Mouse (Mus musculus) cerebellum, postnatal 10 days (tissue): ENCODE data around the gene Clcn6.

Experiments
- DNase-seq, 2 experiments: peaks; one replicate each; pipeline ENCODE4 v3.0.0; 2021; ENCODE audit warnings: mixed read lengths in 2 of 2

Clcn6 gene

DNA sequence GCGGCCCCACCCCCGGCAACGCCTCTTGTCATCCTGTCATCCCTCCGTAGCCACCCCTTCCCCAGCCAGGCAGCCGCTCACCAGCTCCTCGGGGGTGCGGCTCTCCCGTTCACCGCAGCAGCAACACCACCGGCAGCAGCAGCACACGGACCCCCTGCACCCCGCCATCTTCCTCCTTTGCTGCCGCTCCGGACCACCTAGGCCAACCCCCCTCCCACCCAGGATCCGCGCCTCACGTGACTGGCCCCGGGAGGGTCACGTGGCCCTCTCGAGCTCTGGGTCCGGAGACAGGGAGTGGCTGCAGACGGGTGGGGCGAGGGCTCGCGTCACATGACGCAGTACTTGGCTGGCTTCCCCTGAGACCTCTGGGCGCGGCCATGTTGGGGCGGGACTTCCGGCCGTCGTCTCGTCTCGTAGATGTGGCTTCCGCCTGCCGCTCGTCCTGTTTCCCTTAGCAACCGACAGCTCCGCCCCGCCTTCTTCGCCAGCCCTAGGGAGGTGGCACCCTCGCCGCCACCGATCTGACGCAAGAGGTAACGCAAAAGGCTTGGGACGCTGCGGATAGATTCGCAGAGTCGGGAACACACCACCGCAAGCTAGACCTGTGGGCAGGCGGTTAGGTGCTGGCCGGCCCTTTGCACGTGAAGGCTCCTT, at the start of gene Clcn6, which contains the start of gene Mthfr:
TSS of gene Clcn6 (minus strand) at position 222 of the 654 bp plus-strand sequence.
TSS of gene Mthfr (plus strand) at position 478 of the 654 bp plus-strand sequence.
- peak; percentile 100 for DNase-seq

DNA sequence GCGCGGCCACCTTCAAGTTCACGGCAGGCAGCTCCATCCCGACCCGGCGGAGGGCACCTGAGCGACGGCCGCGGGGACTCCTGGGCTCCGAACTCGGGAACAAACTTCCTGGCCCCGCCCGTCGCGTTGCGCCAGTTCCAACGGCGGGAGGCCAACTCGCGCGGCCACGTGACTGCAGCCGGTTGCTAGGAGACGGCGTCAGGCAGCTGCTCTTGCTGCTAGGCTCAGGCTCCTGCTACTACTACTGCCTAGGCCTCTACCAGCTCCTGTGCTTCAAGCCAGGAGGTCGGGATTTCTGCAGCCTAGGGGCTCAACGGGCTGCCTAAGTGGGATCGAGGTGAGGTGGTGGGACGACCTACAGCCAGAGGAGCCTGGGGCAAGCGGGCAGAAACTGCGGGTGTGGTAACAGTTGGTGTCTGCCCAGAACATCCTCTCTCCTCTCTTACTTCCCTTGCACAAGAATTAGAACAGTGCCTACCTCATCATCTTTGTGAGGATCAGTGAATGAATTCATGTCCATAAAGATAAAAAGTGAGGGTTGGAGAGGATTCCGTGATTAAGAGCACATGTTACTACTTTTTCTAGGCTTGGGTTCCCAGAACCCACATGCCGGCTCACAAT, 49.4 kb upstream of the Clcn6 start, which contains the start of gene Agtrap:
TSS of gene Agtrap (minus strand) at position 125 of the 621 bp plus-strand sequence.
- DNase-seq: peak; percentile 97

DNA sequence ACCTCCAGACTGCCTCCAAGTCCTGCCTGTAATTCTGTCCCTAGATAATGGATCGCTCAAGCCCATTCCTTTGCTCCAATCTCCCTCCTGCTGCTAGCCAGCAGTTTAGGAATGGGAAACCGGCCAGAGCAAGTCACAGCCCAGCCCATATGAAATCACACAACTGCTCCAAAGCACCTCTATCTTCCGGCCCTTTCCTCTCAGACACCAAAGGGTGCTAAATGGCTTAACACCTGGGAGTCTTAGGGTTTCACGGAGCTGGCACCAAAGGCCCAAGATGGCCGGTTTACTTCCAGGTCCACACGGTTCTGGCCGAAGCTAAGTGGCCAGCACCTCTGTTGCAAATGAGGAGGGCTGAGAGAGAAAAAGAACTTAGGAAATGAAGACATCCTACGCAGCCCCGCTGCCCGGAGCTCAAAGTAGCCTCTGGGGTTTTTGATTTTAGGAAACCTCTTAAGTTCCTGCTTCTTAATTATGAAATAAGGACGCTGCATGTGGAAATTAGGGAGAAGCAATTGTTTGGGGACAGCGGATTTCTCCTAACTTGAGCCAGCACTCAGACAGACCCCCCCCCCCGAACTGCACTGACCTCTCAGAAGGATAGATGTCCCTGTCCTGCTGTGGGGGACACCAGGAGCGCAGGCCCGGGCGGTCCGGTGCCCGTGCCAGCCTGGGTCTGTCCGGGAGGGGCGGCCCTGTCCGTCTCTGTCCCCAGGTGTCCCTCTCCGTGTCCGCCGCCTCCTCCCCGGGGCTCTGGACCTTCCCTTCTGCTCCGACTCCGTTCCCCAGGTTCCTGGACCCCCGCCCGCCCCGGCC, 48.7 kb upstream of the Clcn6 start:
- DNase-seq: no peak

DNA sequence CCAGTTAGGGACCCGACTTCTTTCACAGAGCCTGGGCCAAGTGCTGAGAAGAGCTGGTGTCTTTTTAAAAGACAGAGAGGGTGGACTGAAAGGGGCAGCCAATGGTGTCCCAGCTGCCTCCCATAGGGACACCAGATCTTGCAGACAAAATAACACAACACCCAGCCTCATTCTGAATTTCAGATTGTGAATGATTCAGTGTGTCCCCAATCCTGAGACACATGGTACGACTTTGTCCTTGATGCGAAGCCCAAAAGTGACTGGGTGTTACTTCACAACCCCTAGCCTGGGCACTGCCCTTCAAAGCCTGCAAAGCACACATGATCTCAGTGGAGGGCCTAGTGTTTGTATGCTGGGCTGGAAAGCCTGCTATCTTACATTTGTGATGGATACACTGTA, 47.3 kb upstream of the Clcn6 start:
- no peak for DNase-seq

DNA sequence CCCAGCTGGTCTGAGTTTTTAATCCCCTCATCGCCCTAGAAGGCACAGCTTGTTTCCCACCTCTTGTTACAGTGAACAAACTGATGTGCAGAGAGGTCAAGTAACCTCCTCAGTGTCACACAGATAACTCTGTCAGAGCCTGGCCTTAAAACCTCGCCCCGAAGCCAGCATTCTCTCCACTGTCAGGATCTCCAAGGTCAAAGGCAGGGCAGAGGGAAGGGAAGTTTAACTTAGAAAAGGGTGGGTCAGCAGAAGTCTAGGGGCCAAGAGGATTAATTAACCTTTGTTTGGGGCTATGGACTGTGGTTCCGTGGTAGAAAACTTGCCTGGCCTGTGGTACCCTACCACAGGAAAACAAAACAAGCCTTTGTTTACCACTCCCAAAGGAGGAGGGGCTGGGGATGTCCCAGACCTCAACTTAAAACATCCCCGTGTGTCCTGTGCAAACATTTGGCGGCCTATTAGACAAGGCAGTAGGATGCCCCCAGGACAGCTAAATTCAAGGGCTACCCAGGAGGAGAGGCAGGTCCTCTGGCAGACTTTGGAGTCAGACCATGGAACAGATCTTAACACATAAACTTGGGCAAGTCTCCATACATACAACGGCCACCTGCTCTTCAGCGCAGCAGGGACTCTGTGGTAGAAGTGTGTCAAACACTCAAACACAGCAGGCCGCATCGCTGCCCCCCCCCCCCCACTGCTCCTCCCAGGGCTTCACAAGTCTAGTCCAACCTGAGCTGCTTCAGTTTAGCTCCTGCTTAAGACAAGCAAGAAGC, 46.7 kb upstream of the Clcn6 start:
- no peak for DNase-seq

DNA sequence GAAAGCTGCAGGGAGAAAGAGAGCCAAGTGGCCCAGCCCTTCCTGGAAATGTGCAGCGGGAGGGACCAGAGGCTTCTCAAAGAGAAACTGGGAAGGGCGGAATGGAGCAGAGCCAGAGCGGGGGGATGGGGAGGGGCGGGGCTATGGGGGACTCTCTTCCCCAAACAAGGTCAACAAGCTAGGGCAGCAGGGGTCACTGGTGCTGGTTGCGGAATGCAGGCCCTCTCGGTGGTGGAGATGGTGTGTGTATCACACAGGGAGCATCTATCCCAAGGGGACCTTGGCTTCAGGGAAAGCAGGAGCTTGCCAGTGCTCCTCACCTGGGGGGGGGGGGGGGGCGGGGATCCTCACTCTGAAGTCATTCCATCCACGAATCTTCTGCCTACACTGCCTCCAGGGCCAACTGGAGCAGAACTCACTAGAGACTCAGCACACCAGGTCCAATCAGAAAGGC, 45.7 kb upstream of the Clcn6 start:
- DNase-seq: no peak

DNA sequence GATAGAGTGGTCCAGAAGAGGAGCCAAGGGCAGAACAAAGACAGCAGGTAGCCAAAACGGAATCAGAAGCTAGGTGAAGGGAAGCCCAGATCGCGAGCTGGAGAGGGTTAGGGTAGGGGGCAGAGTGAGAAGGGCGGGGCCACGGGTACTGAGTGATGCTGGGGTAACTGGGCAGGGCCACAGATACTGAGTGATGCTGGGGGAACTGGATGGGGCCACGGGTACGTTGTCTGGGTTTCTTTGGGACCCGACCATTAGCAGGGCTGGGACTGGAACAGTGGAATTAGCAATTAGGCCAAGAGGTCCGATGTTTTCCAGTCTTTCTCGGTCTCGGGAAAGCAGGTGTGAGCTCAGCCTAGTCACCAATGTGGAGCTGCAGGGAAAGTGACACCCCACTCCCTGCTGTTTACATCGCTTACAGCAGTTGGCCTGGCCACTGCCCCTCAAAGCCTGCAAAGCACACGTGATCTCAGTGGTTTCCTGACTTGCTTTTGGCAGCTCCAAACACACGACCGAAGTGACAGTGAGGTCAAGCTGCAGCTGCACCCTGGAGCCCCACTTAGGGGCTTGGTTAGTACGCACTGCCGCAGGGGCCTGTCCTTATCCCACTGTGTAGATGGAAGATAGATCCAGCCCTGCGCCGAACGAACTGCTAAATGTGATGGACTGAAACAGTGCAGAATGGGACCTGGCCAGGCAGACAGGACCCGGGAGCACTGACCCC, 44.7 kb upstream of the Clcn6 start:
- no peak for DNase-seq

DNA sequence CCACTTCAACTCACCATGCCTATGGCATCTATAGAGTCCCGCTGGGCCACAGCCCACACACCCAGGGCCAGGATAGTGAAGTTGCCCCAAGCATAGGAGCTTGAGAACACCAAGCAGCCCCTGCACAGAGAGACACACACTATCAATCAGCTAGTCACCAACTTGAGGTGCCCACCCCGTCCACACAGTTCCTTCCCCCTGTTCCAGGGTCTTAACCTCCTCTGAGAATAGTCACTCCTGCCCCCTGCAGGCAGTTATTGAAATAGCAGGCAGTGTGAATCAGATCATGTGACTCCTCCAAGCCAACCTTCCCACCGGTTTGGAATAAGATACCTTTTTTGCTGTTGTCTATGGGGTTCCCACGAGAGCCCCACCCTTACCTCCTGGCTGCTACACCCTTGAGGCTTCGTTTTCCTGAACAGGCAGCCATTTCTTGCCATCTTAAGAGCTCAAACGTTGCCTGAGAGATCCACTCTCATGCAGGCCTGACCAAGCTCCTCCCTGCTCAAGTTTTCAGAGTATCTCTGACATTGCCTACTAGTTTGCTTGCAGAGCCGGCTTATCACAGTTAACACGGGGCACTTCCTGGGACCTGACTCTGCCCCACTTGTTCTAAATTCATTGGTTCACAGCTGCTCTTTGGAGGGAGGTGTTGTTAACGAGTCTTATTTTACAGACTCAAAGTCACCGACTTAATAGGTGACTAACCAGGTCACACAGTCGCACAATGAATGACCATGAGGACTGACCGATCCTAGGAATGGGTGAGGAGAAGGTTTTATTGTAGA, 43.8 kb upstream of the Clcn6 start:
- DNase-seq: peak; percentile 81 to 85

DNA sequence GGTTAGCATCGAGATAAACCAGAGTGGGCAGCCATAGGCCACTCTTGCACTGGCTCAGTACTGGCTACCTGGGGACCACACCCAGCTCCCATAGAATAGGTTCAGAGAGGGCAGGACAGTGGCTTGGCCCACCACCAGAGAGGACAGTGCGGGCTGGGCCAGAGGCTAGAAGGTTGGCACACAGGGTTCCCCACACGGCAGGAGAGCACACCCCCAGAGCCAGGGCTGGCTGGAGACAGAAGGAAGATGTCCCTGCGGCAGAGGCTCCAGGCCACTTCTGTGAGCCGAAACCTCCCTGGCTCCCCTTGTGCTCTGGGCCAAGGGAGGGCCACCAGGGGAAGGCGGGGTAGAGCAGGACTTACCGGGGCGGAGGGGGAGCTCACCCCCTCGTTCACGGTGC, 42.6 kb upstream of the Clcn6 start:
- peak in 1 of 2 experiments; percentile 47 for DNase-seq

DNA sequence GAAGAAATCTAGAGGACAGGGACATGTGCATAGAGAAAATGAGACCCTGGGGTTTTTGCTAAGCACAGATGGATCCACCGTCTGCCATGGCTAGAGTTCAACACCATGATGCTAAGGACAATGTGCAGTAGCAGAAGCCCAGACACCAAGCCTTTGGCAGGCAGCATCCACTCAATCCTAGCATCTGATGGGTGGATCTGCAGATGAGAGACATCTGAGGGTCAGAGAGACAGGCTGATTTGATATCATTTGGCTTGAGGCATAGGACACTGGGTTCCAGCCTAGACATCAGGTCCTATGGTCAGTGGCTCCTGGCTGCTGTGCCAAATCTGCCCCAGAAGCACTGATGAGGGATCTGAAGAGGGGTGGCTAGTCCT, 42.0 kb upstream of the Clcn6 start:
- peak; percentile 83 to 84 for DNase-seq

DNA sequence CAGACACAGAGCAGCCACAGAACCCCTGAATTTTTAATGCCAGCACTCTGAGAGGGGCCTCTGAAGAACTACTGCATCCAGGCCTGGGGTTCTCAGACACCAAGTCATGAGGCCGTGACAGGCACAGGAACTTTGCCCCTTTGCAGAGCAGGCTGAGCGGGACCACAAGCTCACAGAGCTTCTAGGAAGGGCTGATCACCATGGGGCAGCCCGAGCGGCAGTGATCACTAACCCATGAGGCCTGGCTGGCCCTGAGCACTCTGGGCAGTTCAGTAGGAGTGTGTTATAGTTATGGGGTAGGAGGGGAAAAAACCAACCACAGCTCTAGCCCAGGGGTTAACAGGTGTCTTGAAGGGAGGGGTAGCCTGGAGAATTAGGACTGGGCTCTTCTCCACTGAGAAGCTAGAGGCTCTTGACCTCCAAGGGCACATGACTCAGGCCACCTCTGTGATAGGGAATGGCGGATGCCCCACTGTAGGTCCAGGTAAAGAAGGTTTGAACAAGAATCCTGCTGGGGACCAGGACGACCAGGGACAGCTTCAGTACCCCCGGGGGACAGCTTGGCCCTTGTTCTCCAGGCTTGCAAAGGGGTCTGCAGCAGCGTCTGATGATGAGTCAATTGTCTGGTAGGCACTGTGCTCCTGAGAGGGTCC, 41.4 kb upstream of the Clcn6 start:
- DNase-seq: no peak

DNA sequence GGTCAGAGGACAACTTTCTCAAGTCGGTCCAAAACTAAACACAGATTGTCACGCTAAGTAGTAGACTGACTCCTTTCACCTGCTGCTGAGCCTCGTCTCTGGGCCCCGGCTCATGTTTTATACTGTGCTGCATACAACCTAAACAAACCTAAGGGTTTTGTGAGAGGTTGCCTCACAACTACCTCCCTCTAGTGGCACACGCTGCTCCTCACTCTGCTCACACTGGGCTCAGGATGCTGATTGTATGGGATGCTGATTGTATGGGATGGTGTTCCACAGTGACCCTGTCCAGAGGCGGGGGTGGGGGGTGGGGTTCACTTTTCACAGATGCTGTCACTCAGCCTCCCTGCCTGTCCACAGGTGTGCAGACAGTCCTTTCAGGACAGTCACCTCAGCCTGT, 40.6 kb upstream of the Clcn6 start:
- DNase-seq: peak in 1 of 2 experiments; percentile 48

DNA sequence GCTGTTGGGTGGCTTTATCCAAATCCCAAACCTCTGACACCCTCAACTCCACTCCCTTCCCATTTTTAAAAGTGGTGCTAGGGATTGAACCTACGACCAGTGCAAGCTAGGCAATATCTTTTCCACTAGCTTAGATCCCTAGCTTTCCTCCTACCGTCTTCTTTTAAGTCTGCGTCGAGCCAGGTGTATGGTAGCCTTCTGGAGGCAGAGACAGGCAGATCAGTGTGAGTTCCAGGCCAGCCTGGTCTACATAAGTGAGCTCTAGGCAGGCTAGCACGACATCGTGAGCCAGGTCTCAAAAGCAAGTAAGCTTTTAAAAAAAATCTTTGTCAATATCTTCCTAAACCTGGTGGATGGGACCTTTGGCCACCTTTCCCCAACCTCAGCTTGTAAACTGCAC, 37.3 kb upstream of the Clcn6 start:
- DNase-seq: no peak

DNA sequence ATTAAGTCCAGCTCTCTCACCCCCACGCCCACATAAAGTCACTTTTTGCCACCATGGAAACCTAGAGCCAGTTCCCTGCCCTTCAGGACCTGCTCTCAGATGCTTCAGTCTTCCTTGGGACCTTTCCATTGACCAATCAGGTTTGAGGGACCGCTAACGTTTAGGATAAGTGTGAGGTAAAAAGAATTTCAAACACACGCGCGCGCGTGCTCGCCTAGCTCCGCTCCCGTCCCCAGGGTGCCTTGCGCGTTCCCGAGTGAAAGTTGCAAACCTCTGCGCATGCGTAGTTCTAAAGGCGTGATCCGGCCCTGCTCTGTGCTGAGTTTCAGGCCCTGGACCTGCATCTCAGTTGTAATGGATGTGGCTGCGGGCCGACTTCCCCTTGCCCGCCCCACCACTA, 36.6 kb upstream of the Clcn6 start:
- peak; percentile 67 to 71 for DNase-seq

DNA sequence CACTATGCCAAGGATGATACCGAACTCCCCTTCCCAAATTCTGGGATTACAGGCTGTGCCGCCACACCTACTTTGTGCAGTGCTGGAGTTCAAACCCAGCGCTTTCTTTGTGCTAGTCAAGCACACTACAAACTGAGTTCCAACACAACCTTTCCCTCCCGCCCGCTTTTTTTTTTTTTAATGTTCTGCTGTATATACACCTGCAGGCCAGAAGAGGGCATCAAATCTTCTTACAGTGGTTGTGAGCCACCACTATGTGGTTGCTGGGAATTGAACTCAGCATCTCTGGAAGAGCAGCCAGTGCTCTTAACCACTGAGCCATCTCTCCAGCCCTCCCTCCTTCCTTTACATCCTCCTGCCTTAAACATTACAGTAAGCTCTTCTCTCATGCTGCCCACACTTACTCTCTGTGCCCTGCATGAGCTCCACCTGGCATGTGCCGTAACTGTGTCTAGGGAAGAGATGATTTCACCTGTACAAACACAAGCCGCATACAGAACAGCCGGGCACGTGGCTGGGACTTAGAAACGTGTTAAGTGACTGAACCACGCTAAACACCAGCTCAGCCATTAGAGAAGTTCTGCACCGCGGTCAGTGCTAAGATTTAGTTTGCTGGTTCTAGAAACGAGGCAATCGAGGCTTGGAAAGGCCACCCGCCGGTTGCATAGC, 36.0 kb upstream of the Clcn6 start:
- peak in 1 of 2 experiments; percentile 62 for DNase-seq

DNA sequence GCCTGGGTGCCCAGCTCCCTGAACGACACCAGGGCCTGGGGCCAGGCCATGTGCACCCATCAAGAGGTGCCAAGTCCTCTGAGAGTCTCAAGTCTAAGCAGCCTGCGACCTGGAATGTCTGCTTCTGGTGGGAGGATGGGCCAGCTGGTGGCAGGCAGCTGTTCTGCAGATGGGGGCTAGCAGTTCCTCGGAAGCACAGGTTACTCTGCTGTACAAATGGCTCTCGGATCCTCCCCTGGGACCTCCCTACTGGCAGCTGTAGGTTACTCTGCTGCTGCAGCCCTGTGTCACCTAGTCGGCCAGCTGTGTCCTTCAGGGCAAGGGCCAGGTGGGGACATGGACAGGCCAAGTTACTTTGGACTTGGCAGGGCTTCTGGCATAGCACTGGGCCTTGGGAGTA, 32.9 kb upstream of the Clcn6 start:
- DNase-seq: no peak

DNA sequence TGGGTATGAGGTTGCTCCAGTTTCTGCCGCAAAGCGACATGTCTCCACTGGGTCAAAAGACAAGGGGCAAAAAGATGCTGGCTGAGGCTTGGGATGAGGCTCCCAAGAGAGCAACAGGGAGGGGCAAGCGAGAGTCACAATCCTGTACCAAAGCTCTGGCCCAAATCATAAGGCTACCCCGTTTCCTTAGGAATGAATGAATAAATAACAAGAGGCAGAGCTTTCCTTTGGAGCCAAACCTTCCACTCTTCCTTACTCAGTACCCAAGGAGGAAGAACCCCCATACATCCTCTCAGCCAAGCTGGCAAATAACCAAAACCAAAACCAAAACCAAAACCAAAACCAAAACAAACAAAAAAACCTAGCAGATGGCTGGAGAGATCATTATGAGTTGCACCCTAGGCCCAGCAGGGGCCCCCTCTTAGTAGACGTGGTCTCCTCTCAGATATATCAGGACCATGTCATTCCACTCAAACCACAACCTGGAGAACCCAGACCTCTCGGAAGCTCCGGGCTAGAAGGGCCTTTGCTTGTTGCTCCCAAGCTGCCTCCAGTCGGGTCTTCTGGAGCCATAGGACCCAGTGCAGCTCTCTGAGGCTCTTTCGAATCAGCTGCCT, 31.1 kb upstream of the Clcn6 start:
- no peak for DNase-seq

DNA sequence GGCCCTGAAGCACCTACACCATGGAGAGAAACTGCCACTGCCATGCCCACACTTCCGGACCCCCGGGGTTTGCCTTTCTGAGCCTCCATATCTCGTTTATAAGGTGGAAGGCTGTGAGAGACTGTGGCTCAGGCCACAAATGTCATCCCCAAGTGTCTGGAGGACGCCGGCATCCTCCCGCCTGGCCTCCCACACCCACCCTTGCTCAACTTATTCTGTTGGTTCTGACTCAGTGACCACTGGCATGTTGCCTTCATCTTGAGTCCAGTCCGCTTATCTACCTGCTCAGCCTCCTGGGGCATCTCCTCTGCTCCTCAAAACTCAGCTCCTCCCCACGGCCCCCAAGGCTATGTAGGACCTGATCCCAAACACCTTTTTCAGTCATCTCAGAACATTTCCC, 28.7 kb upstream of the Clcn6 start:
- DNase-seq: no peak

DNA sequence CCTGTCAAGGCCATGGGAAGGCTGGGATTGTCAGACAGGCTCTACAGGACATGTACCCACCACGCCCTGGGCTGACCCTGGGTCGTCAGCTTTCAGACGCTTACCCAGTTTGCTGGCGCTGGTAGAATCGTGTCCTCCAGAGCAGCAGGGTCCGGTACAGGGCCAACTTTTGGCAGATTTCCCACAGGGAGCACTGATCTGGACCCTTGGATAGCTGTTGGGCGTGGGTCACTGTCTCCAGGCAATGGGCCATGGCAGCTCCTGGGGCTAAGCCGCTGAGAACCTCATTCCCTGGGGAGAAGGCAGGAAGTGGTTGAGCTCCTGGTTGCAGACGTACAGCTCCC, 27.8 kb upstream of the Clcn6 start:
- DNase-seq: no peak
